Mouse (Mus musculus): Measurements from ENCODE around the gene Nudt8. TPM values are rescaled to one million over a fixed set of nuclear protein-coding genes. Genes with fewer than 3 reads are reported as not detected.

The Nudt8 gene
- 12.7 TPM for polyA plus RNA-seq (2017; shearing (Covaris generic))

GRCm38 (mm10) chr19:4000119-4000900 is at the start of gene Nudt8, which contains the start of gene Gm49405:
TSS of gene Nudt8 (plus strand) at chr19:4000580.
TSS of gene Gm49405 (plus strand) at chr19:4000626.

GRCm38 (mm10) chr19:3958470-3958869 is 41.9 kb upstream of the Nudt8 start, which contains the start of gene Aldh3b3:
TSS of gene Aldh3b3 (plus strand) at chr19:3958645.

GRCm38 (mm10) chr19:3972229-3972628 is 28.2 kb upstream of the Nudt8 start, which contains the start of gene Aldh3b2:
TSS of gene Aldh3b2 (plus strand) at chr19:3972328.

GRCm38 (mm10) chr19:3986334-3986733 is 14.0 kb upstream of the Nudt8 start, which contains the start of gene Acy3:
TSS of gene Acy3 (plus strand) at chr19:3986570.

GRCm38 (mm10) chr19:3992416-3992815 is 8.0 kb upstream of the Nudt8 start, which contains the start of gene Tbx10:
TSS of gene Tbx10 (plus strand) at chr19:3992752.

GRCm38 (mm10) chr19:4003112-4003511 is 2.7 kb downstream of the Nudt8 start, which contains the start of gene Doc2g:
TSS of gene Doc2g (plus strand) at chr19:4003313.

GRCm38 (mm10) chr19:4012432-4013022 is 12.1 kb downstream of the Nudt8 start, which contains the start of gene Ndufv1:
TSS of gene Ndufv1 (minus strand) at chr19:4012806.

GRCm38 (mm10) chr19:4037788-4038232 is 37.4 kb downstream of the Nudt8 start, which contains the start of gene Gstp1:
TSS of gene Gstp1 (minus strand) at chr19:4037985.

GRCm38 (mm10) chr19:4045966-4046865 is 45.8 kb downstream of the Nudt8 start, which contains the start of gene Gstp2:
TSS of gene Gstp2 (minus strand) at chr19:4046023.

Other genes with a start within 250 kb of the Nudt8 start
- gene Kmt5b, start 233.2 kb upstream of the Nudt8 start, polyA plus RNA-seq (2017; shearing (Covaris generic)) = 69.6 TPM
- gene Chka, start 148.8 kb upstream of the Nudt8 start, polyA plus RNA-seq (2017; shearing (Covaris generic)) = 27.0 TPM
- 66.4 TPM for gene Tcirg1, start 93.4 kb upstream of the Nudt8 start, polyA plus RNA-seq (2017; shearing (Covaris generic))
- gene Ndufs8, start 87.8 kb upstream of the Nudt8 start, polyA plus RNA-seq (2017; shearing (Covaris generic)) = 118 TPM
- gene Aldh3b1, start 70.8 kb upstream of the Nudt8 start, polyA plus RNA-seq (2017; shearing (Covaris generic)) = 0.20 TPM
- 37.0 TPM for gene Unc93b1, start 65.4 kb upstream of the Nudt8 start, polyA plus RNA-seq (2017; shearing (Covaris generic))
- 0.29 TPM for gene Aldh3b3, start 41.9 kb upstream of the Nudt8 start, polyA plus RNA-seq (2017; shearing (Covaris generic))
- not detected for gene Aldh3b2, start 28.3 kb upstream of the Nudt8 start, polyA plus RNA-seq (2017; shearing (Covaris generic))
- not detected for gene Acy3, start 14.0 kb upstream of the Nudt8 start, polyA plus RNA-seq (2017; shearing (Covaris generic))
- not detected for gene Tbx10, start 7.8 kb upstream of the Nudt8 start, polyA plus RNA-seq (2017; shearing (Covaris generic))
- 0.85 TPM for gene Gm49405, start within 50 bp of the Nudt8 start, polyA plus RNA-seq (2017; shearing (Covaris generic))
- 2.1 TPM for gene Doc2g, start 2.7 kb downstream of the Nudt8 start, polyA plus RNA-seq (2017; shearing (Covaris generic))
- gene Ndufv1, start 12.2 kb downstream of the Nudt8 start, polyA plus RNA-seq (2017; shearing (Covaris generic)) = 109 TPM
- 392 TPM for gene Gstp1, start 37.4 kb downstream of the Nudt8 start, polyA plus RNA-seq (2017; shearing (Covaris generic))
- gene Gstp2, start 45.4 kb downstream of the Nudt8 start, polyA plus RNA-seq (2017; shearing (Covaris generic)) = not detected
- gene Gstp3, start 59.0 kb downstream of the Nudt8 start, polyA plus RNA-seq (2017; shearing (Covaris generic)) = 42.6 TPM
- not detected for gene Cabp2, start 81.0 kb downstream of the Nudt8 start, polyA plus RNA-seq (2017; shearing (Covaris generic))
- gene Cdk2ap2, start 96.6 kb downstream of the Nudt8 start, polyA plus RNA-seq (2017; shearing (Covaris generic)) = 550 TPM
- 224 TPM for gene Pitpnm1, start 99.4 kb downstream of the Nudt8 start, polyA plus RNA-seq (2017; shearing (Covaris generic))
- 157 TPM for gene Aip, start 125.3 kb downstream of the Nudt8 start, polyA plus RNA-seq (2017; shearing (Covaris generic))
- gene Gpr152, start 139.2 kb downstream of the Nudt8 start, polyA plus RNA-seq (2017; shearing (Covaris generic)) = not detected
- not detected for gene Cabp4, start 143.5 kb downstream of the Nudt8 start, polyA plus RNA-seq (2017; shearing (Covaris generic))
- gene Coro1b, start 148.0 kb downstream of the Nudt8 start, polyA plus RNA-seq (2017; shearing (Covaris generic)) = 214 TPM
- 375 TPM for gene Ptprcap, start 153.0 kb downstream of the Nudt8 start, polyA plus RNA-seq (2017; shearing (Covaris generic))
- gene Rps6kb2, start 162.8 kb downstream of the Nudt8 start, polyA plus RNA-seq (2017; shearing (Covaris generic)) = 57.9 TPM
- 13.1 TPM for gene Carns1, start 174.9 kb downstream of the Nudt8 start, polyA plus RNA-seq (2017; shearing (Covaris generic))
- gene Tbc1d10c, start 190.7 kb downstream of the Nudt8 start, polyA plus RNA-seq (2017; shearing (Covaris generic)) = 416 TPM
- 774 TPM for gene Ppp1ca, start 191.5 kb downstream of the Nudt8 start, polyA plus RNA-seq (2017; shearing (Covaris generic))
- gene Rad9a, start 201.1 kb downstream of the Nudt8 start, polyA plus RNA-seq (2017; shearing (Covaris generic)) = 28.5 TPM
- 40.7 TPM for gene Clcf1, start 213.7 kb downstream of the Nudt8 start, polyA plus RNA-seq (2017; shearing (Covaris generic))
- not detected for gene AC109138.7, start 213.8 kb downstream of the Nudt8 start, polyA plus RNA-seq (2017; shearing (Covaris generic))
- gene Pold4, start 231.3 kb downstream of the Nudt8 start, polyA plus RNA-seq (2017; shearing (Covaris generic)) = 59.6 TPM